Mouse (Mus musculus) adrenal gland, adult (tissue): Measurements from ENCODE around the gene Itpkc.
A peak's percentile ranks its signal among the peaks of the same experiment; 100 is the strongest.

Source experiments
- DNase-seq, 2 experiments: peaks; one replicate each; pipeline ENCODE4 v3.0.0; 2022 to 2023; ENCODE audit warnings: low spot score in 1 of 2; ENCODE audit not compliant: inconsistent age in 2 of 2

Gene Itpkc

GRCm38 (mm10) chr7:27238568-27238967, 10.1 kb upstream of the Itpkc start:
- DNase-seq, result no peak

GRCm38 (mm10) chr7:27237527-27237926, 9.1 kb upstream of the Itpkc start:
- DNase-seq, result peak in 1 of 2 experiments; percentile 34

GRCm38 (mm10) chr7:27235726-27236125, 7.3 kb upstream of the Itpkc start:
- peak in 1 of 2 experiments; percentile 81 for DNase-seq

- no peak for DNase-seq
These were observed 4.8 kb upstream of the Itpkc start for GRCm38 (mm10) chr7:27233300-27233699.

- DNase-seq, result peak; percentile 96 to 98
These were observed 4.4 kb upstream of the Itpkc start, which contains the start of gene Coq8b for GRCm38 (mm10) chr7:27232781-27233281. TSS of gene Coq8b (plus strand) at chr7:27233023.

- peak; percentile 95 to 97 for DNase-seq
These were observed 3.4 kb upstream of the Itpkc start for GRCm38 (mm10) chr7:27231693-27232331.

- DNase-seq, result peak in 1 of 2 experiments; percentile 23
These were observed 2.3 kb upstream of the Itpkc start for GRCm38 (mm10) chr7:27230781-27231180.

GRCm38 (mm10) chr7:27228865-27229264, 404 bp upstream of the Itpkc start:
- no peak for DNase-seq

- DNase-seq, result no peak
These were observed 785 bp downstream of the Itpkc start for GRCm38 (mm10) chr7:27227676-27228075.

- DNase-seq, result peak in 1 of 2 experiments; percentile 44
These were observed 1.2 kb downstream of the Itpkc start for GRCm38 (mm10) chr7:27227276-27227675.

GRCm38 (mm10) chr7:27224877-27225575, 3.4 kb downstream of the Itpkc start:
- DNase-seq, result peak; percentile 76 to 81

- DNase-seq, result no peak
These were observed 5.9 kb downstream of the Itpkc start for GRCm38 (mm10) chr7:27222538-27222937.

- no peak for DNase-seq
These were observed 6.5 kb downstream of the Itpkc start for GRCm38 (mm10) chr7:27221939-27222338.

GRCm38 (mm10) chr7:27219937-27220336, 8.5 kb downstream of the Itpkc start:
- DNase-seq, result no peak

GRCm38 (mm10) chr7:27218586-27218985, 9.9 kb downstream of the Itpkc start:
- peak in 1 of 2 experiments; percentile 65 for DNase-seq

GRCm38 (mm10) chr7:27212626-27213025, 15.8 kb downstream of the Itpkc start:
- DNase-seq, result no peak

- no peak for DNase-seq
These were observed 24.6 kb downstream of the Itpkc start for GRCm38 (mm10) chr7:27203730-27204449.

GRCm38 (mm10) chr7:27198779-27199178, 29.7 kb downstream of the Itpkc start:
- no peak for DNase-seq

GRCm38 (mm10) chr7:27198355-27198754, 30.1 kb downstream of the Itpkc start:
- DNase-seq, result peak in 1 of 2 experiments; percentile 52

GRCm38 (mm10) chr7:27197634-27198033, 30.8 kb downstream of the Itpkc start:
- peak; percentile 65 to 89 for DNase-seq

- DNase-seq, result no peak
These were observed 31.3 kb downstream of the Itpkc start for GRCm38 (mm10) chr7:27197136-27197535.
